Mouse (Mus musculus) NIH3T3 (cell line): ENCODE results near the gene Drosha.
"Not testable (repeated sequence)": the region's sequence is repeated elsewhere in the genome, so short reads cannot be mapped to it uniquely, and the experiment has no call there.

Experiments used
- DNase-seq: peaks from one replicate; pipeline ENCODE4 v3.0.0-alpha.2; 2012; ENCODE audit warnings: low read depth

Gene Drosha

GRCm38 (mm10) chr15:12937326-12937725, 112.7 kb downstream of the Drosha start:
- not testable (repeated sequence) for DNase-seq

- no peak for DNase-seq
These were observed 116.5 kb downstream of the Drosha start for GRCm38 (mm10) chr15:12941106-12941505.

- no peak for DNase-seq
These were observed 117.1 kb downstream of the Drosha start for GRCm38 (mm10) chr15:12941651-12942180.

GRCm38 (mm10) chr15:12942424-12942823, 117.8 kb downstream of the Drosha start:
- DNase-seq = no peak

GRCm38 (mm10) chr15:12958051-12958450, 133.4 kb downstream of the Drosha start:
- no peak for DNase-seq

GRCm38 (mm10) chr15:12962179-12962578, 137.6 kb downstream of the Drosha start:
- DNase-seq = no peak

- peak; percentile 27 for DNase-seq
These were observed 140.6 kb downstream of the Drosha start for GRCm38 (mm10) chr15:12965209-12965608.

GRCm38 (mm10) chr15:12968815-12969214, 144.2 kb downstream of the Drosha start:
- DNase-seq = no peak

- peak; percentile 2 for DNase-seq
These were observed 147.8 kb downstream of the Drosha start for GRCm38 (mm10) chr15:12972441-12972840.
